Mouse (Mus musculus): ENCODE measurements around the gene Adam23. TPM values are rescaled to one million over a fixed set of nuclear protein-coding genes. Genes with fewer than 3 reads are reported as not detected.
"Not testable (repeated sequence)": the region's sequence is repeated elsewhere in the genome, so short reads cannot be mapped to it uniquely, and the experiment has no call there.

The Adam23 gene
- polyA plus RNA-seq, 1 experiment from 2014 or later: 0.91 TPM

- 71% methylated on average over 7 of the region's 7 CpGs for WGBS
- H3K9ac ChIP-seq (ENCODE audit: low read depth, low read length): no peak overlapping the region
- no peak for ATAC-seq
- H3K36me3 ChIP-seq (ENCODE audit: control insufficient read depth, insufficient read depth, low read length): no peaks in the 10 kb centered on the region
- no peaks in the 10 kb centered on the region for H3K9me3 ChIP-seq (ENCODE audit: control insufficient read depth, low read length)
- H3K27ac ChIP-seq (ENCODE audit: low read length): no peak overlapping the region
- no peaks in the 10 kb centered on the region for H3K4me1 ChIP-seq (ENCODE audit: control insufficient read depth, insufficient read depth, low read length)
- H3K4me3 ChIP-seq (ENCODE audit: low read length): no peak overlapping the region
- no peaks in the 10 kb centered on the region for H3K27me3 ChIP-seq (replicated peaks; ENCODE audit: control insufficient read depth, insufficient read depth, low read length)
- H3K4me2 ChIP-seq (ENCODE audit: low read depth, low read length): no peak overlapping the region
Measured at GRCm38 (mm10) chr1:63586869-63587268, 141.2 kb downstream of the Adam23 start.

GRCm38 (mm10) chr1:63603870-63604500 is 158.3 kb downstream of the Adam23 start:
- ATAC-seq: no peak
- H3K36me3 ChIP-seq (ENCODE audit: control insufficient read depth, insufficient read depth, low read length): no peaks in the 10 kb centered on the region
- WGBS: 15% methylated on average over 3 of the region's 3 CpGs
- no peak overlapping the region for H3K4me3 ChIP-seq (ENCODE audit: low read length)
- H3K9ac ChIP-seq (ENCODE audit: low read depth, low read length): no peak overlapping the region
- no peak overlapping the region for H3K27ac ChIP-seq (ENCODE audit: low read length)
- no peaks in the 10 kb centered on the region for H3K9me3 ChIP-seq (ENCODE audit: control insufficient read depth, low read length)
- H3K27me3 ChIP-seq (replicated peaks; ENCODE audit: control insufficient read depth, insufficient read depth, low read length): no peaks in the 10 kb centered on the region
- H3K4me1 ChIP-seq (ENCODE audit: control insufficient read depth, insufficient read depth, low read length): no peaks in the 10 kb centered on the region
- no peak overlapping the region for H3K4me2 ChIP-seq (ENCODE audit: low read depth, low read length)

GRCm38 (mm10) chr1:63609613-63610012 is 163.9 kb downstream of the Adam23 start:
- no peak overlapping the region for H3K4me2 ChIP-seq (ENCODE audit: low read depth, low read length)
- H3K4me1 ChIP-seq (ENCODE audit: control insufficient read depth, insufficient read depth, low read length): no peaks in the 10 kb centered on the region
- H3K9ac ChIP-seq (ENCODE audit: low read depth, low read length): no peak overlapping the region
- 90% methylated on average over 4 of the region's 4 CpGs for WGBS
- H3K27ac ChIP-seq (ENCODE audit: low read length): no peak overlapping the region
- no peak for ATAC-seq
- H3K27me3 ChIP-seq (replicated peaks; ENCODE audit: control insufficient read depth, insufficient read depth, low read length): no peaks in the 10 kb centered on the region
- no peaks in the 10 kb centered on the region for H3K9me3 ChIP-seq (ENCODE audit: control insufficient read depth, low read length)
- H3K4me3 ChIP-seq (ENCODE audit: low read length): no peak overlapping the region
- no peaks in the 10 kb centered on the region for H3K36me3 ChIP-seq (ENCODE audit: control insufficient read depth, insufficient read depth, low read length)

GRCm38 (mm10) chr1:63614594-63614993 is 168.9 kb downstream of the Adam23 start:
- H3K4me3 ChIP-seq (ENCODE audit: low read length): no peak overlapping the region
- no peak for ATAC-seq
- no peaks in the 10 kb centered on the region for H3K36me3 ChIP-seq (ENCODE audit: control insufficient read depth, insufficient read depth, low read length)
- no peak overlapping the region for H3K4me2 ChIP-seq (ENCODE audit: low read depth, low read length)
- no peak overlapping the region for H3K9ac ChIP-seq (ENCODE audit: low read depth, low read length)
- H3K27ac ChIP-seq (ENCODE audit: low read length): no peak overlapping the region
- WGBS: 3% methylated on average over 11 of the region's 11 CpGs
- no peaks in the 10 kb centered on the region for H3K4me1 ChIP-seq (ENCODE audit: control insufficient read depth, insufficient read depth, low read length)
- H3K9me3 ChIP-seq (ENCODE audit: control insufficient read depth, low read length): no peaks in the 10 kb centered on the region
- H3K27me3 ChIP-seq (replicated peaks; ENCODE audit: control insufficient read depth, insufficient read depth, low read length): no peaks in the 10 kb centered on the region

DNA sequence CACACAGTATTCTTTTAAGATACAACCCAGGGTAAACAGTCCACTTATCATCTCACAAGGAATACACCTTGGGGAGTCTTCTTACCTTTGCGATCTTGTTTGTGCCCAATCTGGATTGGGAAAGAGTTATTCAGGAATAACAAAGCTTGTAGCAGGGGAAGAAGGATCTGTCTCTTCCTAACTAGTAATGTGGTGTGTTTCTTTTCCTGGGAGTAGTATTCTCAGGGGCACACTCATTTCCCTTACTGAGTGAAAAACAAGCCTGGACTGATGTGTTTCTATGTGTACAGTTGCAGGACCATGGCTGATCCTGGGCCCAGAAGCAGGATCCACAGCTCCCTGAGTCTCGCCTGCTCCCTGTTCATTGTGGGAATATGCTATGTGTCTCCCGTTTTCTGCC is 170.0 kb downstream of the Adam23 start, which contains the start of gene Gm39653:
TSS of gene Gm39653 (plus strand) at position 301 of the 400 bp plus-strand sequence.
- no peaks in the 10 kb centered on the region for H3K9me3 ChIP-seq (ENCODE audit: control insufficient read depth, low read length)

DNA sequence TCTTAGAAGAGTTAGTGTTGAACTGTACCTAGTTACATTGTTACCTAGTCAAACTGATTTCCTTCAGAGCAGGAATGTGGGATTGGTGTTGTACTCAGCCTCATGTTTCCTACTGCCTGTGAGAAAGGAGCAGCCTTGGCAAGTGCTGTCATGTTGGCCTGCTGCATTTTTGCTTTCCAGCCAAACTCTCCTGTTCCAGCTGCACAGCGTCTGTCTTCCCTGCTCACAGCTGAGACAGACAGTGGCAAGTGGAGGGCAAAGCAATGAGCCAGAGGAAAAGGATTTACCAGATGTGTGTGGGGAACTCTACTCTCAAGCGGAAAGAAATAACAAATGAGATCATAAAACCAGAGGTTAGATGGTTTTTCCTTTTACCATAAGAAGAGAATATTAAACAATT is 182.5 kb downstream of the Adam23 start:
- no peaks in the 10 kb centered on the region for H3K4me1 ChIP-seq (ENCODE audit: control insufficient read depth, insufficient read depth, low read length)
- no peaks in the 10 kb centered on the region for H3K36me3 ChIP-seq (ENCODE audit: control insufficient read depth, insufficient read depth, low read length)
- H3K4me3 ChIP-seq (ENCODE audit: low read length): no peak overlapping the region
- no peaks in the 10 kb centered on the region for H3K27me3 ChIP-seq (replicated peaks; ENCODE audit: control insufficient read depth, insufficient read depth, low read length)
- no peak overlapping the region for H3K27ac ChIP-seq (ENCODE audit: low read length)
- no peak overlapping the region for H3K4me2 ChIP-seq (ENCODE audit: low read depth, low read length)
- no peak overlapping the region for H3K9ac ChIP-seq (ENCODE audit: low read depth, low read length)
- ATAC-seq: no peak
- H3K9me3 ChIP-seq (ENCODE audit: control insufficient read depth, low read length): no peaks in the 10 kb centered on the region
- WGBS: 38% methylated on average over 2 of the region's 2 CpGs

More for the DNA sequence above, 170.0 kb downstream of the Adam23 start, which contains the start of gene Gm39653:
- ATAC-seq: no peak
- Histone ChIP-seq H3K9ac (ENCODE audit: low read depth, low read length) (no peak within 1 kb of the TSS), H3K4me3 (ENCODE audit: low read length) (no peak within 1 kb of the TSS), H3K4me1 (ENCODE audit: control insufficient read depth, insufficient read depth, low read length) (no peaks in the 10 kb centered on the region), H3K27me3 (replicated peaks; ENCODE audit: control insufficient read depth, insufficient read depth, low read length) (no peaks in the 10 kb centered on the region), H3K4me2 (ENCODE audit: low read depth, low read length) (no peak within 1 kb of the TSS), H3K36me3 (ENCODE audit: control insufficient read depth, insufficient read depth, low read length) (no peaks in the 10 kb centered on the region), H3K27ac (ENCODE audit: low read length) (no peak within 1 kb of the TSS)
- 71% methylated on average over 3 of the region's 3 CpGs for WGBS

- H3K4me3 ChIP-seq (ENCODE audit: low read length); H3K4me2 ChIP-seq (ENCODE audit: low read depth, low read length); H3K27me3 ChIP-seq (replicated peaks; ENCODE audit: control insufficient read depth, insufficient read depth, low read length); H3K9me3 ChIP-seq (ENCODE audit: control insufficient read depth, low read length); H3K27ac ChIP-seq (ENCODE audit: low read length); H3K36me3 ChIP-seq (ENCODE audit: control insufficient read depth, insufficient read depth, low read length); H3K9ac ChIP-seq (ENCODE audit: low read depth, low read length); H3K4me1 ChIP-seq (ENCODE audit: control insufficient read depth, insufficient read depth, low read length); ATAC-seq: not testable (repeated sequence)
Measured at GRCm38 (mm10) chr1:63630390-63630789, 184.7 kb downstream of the Adam23 start.

DNA sequence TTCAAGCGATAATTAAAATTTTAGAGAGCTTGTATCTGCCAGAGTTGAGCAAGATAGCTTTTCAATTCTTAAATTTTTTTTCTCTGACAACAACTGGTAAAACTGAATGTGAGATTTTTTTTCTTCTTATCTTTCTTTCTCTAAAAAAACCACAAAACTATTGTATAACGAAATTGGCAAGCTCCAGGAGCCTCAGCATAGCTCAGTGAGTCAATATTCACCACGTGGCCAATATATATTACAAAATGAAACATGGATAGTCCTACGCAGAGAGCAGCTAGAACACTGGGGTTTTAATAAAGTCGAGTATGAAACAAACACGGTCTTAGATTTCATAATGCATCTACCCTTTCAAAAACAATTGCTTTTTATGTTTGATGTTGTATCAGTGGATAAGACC is 194.2 kb downstream of the Adam23 start:
- H3K9me3 ChIP-seq (ENCODE audit: control insufficient read depth, low read length): no peaks in the 10 kb centered on the region
- no peak for ATAC-seq
- no peaks in the 10 kb centered on the region for H3K4me1 ChIP-seq (ENCODE audit: control insufficient read depth, insufficient read depth, low read length)
- H3K27ac ChIP-seq (ENCODE audit: low read length): no peak overlapping the region
- H3K4me3 ChIP-seq (ENCODE audit: low read length): no peak overlapping the region
- H3K27me3 ChIP-seq (replicated peaks; ENCODE audit: control insufficient read depth, insufficient read depth, low read length): no peaks in the 10 kb centered on the region
- no peak overlapping the region for H3K9ac ChIP-seq (ENCODE audit: low read depth, low read length)
- 75% methylated on average over 6 of the region's 6 CpGs for WGBS
- no peaks in the 10 kb centered on the region for H3K36me3 ChIP-seq (ENCODE audit: control insufficient read depth, insufficient read depth, low read length)
- H3K4me2 ChIP-seq (ENCODE audit: low read depth, low read length): no peak overlapping the region

Measured in intestine, embryonic 16.5 days (tissue).